8 mouse cellular contexts compared by ENCODE assay signal in genomic region chr8:47016268-47016946, GRCm38 (mm10). TPM values are rescaled to one million over a fixed set of nuclear protein-coding genes. Genes with fewer than 3 reads are reported as not detected.
DNase-seq lines count a peak whose midpoint lies in the region; TF ChIP-seq lines count a peak whose summit lies in the region.

No protein-coding gene starts in this region.

- no peak overlapping the region for H3K4me3 ChIP-seq in lung, adult 2 months (replicated peaks; ENCODE audit: extremely low read depth, low read depth, low read length)

- peak; percentile 4 for DNase-seq in MEL-GATA-1-ER (ENCODE audit: extremely low read depth, low read depth)
- DNase-seq in c-Kit-negative CD71-positive TER-119-positive erythroid progenitor cells, embryonic 14.5 days (ENCODE audit: low read depth, low spot score): peak; percentile 16
- DNase-seq in fibroblast of lung, adult 2 months (ENCODE audit: low read depth): peak; percentile 51
- DNase-seq in heart, postnatal 14 days: peak; percentile 68 to 80
- peak; percentile 52 for DNase-seq in large intestine, adult 2 months (ENCODE audit: low read depth, low spot score)
- DNase-seq in lung, adult 2 months: peak; percentile 54
- DNase-seq in ovary, postnatal 10 days (ENCODE audit: low spot score): peak; percentile 21
- DNase-seq in urinary bladder, postnatal 36 days (ENCODE audit: low spot score in 2 of 2): peak; percentile 66 to 67

- WGBS in large intestine, adult 2 months: 33% methylated on average over 13 of the region's 13 CpGs
- 37% methylated on average over 13 of the region's 13 CpGs for WGBS in lung, adult 2 months

- no peak for TF ChIP-seq POLR2A in lung, adult 2 months (IDR thresholded peaks at IDR 0.05; ENCODE audit: borderline replicate concordance, extremely low read depth, low read depth, low read length)

- TF ChIP-seq CTCF in lung, adult 2 months (IDR thresholded peaks at IDR 0.05; ENCODE audit: insufficient read depth, low read length): peak; percentile 89

- intact Hi-C loops in heart, postnatal 14 days (cut with DNase I): loop anchor here (1.0 to 10.0 kb wide), 5 partner anchors 49 to 676 kb away; no protein-coding TSS in a partner anchor

- no peaks in the 10 kb centered on the region for H3K4me1 ChIP-seq in lung, adult 2 months (ENCODE audit: control insufficient read depth, insufficient read depth, low read length)

RNA-seq across cellular contexts. Expression of gene Enpp6, which starts 29.7 kb away (rescaled TPM):
- 1 to 10 TPM; 5.2 to 5.5 TPM for total RNA-seq in heart, postnatal 14 days (2021)
- polyA plus RNA-seq in large intestine, adult 2 months (2012; rRNA removed): 0.64 and 3.1 TPM in 2 replicates
- 2.4 and 10.4 TPM in 2 replicates for polyA plus RNA-seq in lung, adult 2 months (2012; rRNA removed)

Comparison
In these comparisons a context has a peak if more than half of its experiments do, and no peak if none do; other contexts are left out.
1. DNase-seq: peak in every context shown above with its lines; median percentile 74 in heart, postnatal 14 days; 66 in urinary bladder, postnatal 36 days; 54 in lung, adult 2 months; 52 in large intestine, adult 2 months; 51 in fibroblast of lung, adult 2 months; 21 in ovary, postnatal 10 days; 16 in c-Kit-negative CD71-positive TER-119-positive erythroid progenitor cells, embryonic 14.5 days; 4 in MEL-GATA-1-ER.